Mouse (Mus musculus) kidney, embryonic 15.5 days (tissue): ENCODE measurements at regions not wholly inside any gene's neighbourhood (a gene's known extent, or its start where the extent isn't known, plus 50 kb on each side); places are given as distances from the start of the nearest gene placed in this dataset.

Experiments used
- ATAC-seq: fragments of 200-750 bp; cut with Nextera tagmentation; replicated peaks from 2 replicates; pipeline ENCODE4 v1.8.0; 2017; ENCODE audit warnings: moderate TSS enrichment; ENCODE audit not compliant: low FRiP score
- H3K27ac ChIP-seq: fragments of 300-500 bp; sonication (generic); 2 replicates; pipeline ENCODE4 v1.5.1; 2015; ENCODE audit warnings: mild to moderate bottlenecking, inconsistent platforms
- H3K27me3 ChIP-seq: fragments of 300-500 bp; sonication (generic); 2 replicates; pipeline ENCODE4 v1.6.1; 2015; ENCODE audit warnings: inconsistent platforms
- H3K36me3 ChIP-seq: fragments of 300-500 bp; sonication (generic); 2 replicates; pipeline ENCODE4 v1.6.1; 2015; ENCODE audit warnings: inconsistent platforms
- H3K4me1 ChIP-seq: fragments of 300-500 bp; sonication (generic); 2 replicates; pipeline ENCODE4 v1.6.1; 2015; ENCODE audit warnings: inconsistent platforms
- H3K4me2 ChIP-seq: fragments of 300-500 bp; sonication (generic); 2 replicates; pipeline ENCODE4 v1.6.1; 2015; ENCODE audit warnings: moderate library complexity, mild to moderate bottlenecking, inconsistent platforms
- H3K4me3 ChIP-seq: fragments of 300-500 bp; sonication (generic); replicated peaks from 2 replicates; pipeline ENCODE4 v1.5.1; 2015; ENCODE audit warnings: mild to moderate bottlenecking, inconsistent platforms
- H3K9ac ChIP-seq: fragments of 300-500 bp; sonication (generic); 2 replicates; pipeline ENCODE4 v1.6.1; 2015; ENCODE audit warnings: mild to moderate bottlenecking, inconsistent platforms
- H3K9me3 ChIP-seq: fragments of 300-500 bp; sonication (generic); replicated peaks from 2 replicates; pipeline ENCODE4 v1.6.1; 2016; ENCODE audit warnings: inconsistent platforms
- WGBS: fragments of 180-500 bp; shearing (Covaris S2); methylation state at CpG from one replicate; pipeline ENCODE4 v1.1.7; 2015; ENCODE audit warnings: mixed read lengths; 5-methylcytosine and 5-hydroxymethylcytosine counted together

DNA sequence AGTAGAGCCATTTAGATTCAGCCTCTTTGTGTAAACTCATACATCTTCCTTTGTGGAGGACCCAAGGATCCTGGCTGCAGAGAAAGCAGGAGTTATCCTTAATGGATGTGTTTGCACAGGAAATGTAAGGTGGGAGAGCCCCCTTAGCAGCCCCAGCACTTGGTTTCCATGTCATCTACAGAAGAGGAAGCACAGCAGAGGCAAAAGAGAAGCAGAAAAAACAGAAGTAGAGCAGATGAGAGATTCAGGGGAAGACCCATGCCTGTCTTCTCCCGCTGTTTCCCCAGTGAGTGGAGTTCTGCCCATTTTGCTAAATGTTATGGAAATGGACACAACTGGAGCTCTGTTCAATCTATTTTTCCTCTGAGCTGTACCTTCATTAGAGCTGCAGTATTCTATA, 57.8 kb upstream of the Dgkh start:
- no peaks in the 10 kb centered on the region for H3K27me3 ChIP-seq
- no peaks in the 10 kb centered on the region for H3K9me3 ChIP-seq
- H3K27ac ChIP-seq, result no peak overlapping the region
- no peaks in the 10 kb centered on the region for H3K4me1 ChIP-seq
- no peaks in the 10 kb centered on the region for H3K36me3 ChIP-seq
- no peak overlapping the region for H3K9ac ChIP-seq
- no peak overlapping the region for H3K4me2 ChIP-seq
- no peak overlapping the region for H3K4me3 ChIP-seq
- WGBS, result 100% methylated on average over 1 of the region's 1 CpGs
- no peak for ATAC-seq

DNA sequence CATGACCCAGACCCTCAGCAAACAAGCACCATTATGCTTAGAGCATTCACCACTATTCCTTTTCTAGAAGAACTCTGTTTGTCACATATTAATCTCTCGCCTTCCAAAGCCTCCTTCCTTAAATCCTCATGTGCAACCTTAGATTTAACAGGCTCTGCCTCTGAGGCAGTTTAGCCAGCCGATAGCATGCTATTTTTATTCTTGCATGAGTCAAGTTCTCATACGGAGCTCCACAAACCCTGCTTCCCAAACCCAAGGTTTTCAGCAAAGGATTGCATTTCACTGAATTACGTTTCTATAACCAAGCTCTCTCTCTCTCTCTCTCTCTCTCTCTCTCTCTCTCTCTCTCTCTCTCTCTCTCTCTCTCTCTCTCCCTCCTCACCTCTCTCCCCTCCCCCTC, 52.1 kb upstream of the Vwa8 start:
- no peaks in the 10 kb centered on the region for H3K36me3 ChIP-seq
- H3K27ac ChIP-seq, result no peak overlapping the region
- no peak overlapping the region for H3K9ac ChIP-seq
- H3K4me2 ChIP-seq, result no peak overlapping the region
- ATAC-seq, result no peak
- H3K4me1 ChIP-seq, result no peaks in the 10 kb centered on the region
- WGBS, result 55% methylated on average over 4 of the region's 4 CpGs
- no peak overlapping the region for H3K4me3 ChIP-seq
- no peaks in the 10 kb centered on the region for H3K9me3 ChIP-seq
- no peaks in the 10 kb centered on the region for H3K27me3 ChIP-seq

DNA sequence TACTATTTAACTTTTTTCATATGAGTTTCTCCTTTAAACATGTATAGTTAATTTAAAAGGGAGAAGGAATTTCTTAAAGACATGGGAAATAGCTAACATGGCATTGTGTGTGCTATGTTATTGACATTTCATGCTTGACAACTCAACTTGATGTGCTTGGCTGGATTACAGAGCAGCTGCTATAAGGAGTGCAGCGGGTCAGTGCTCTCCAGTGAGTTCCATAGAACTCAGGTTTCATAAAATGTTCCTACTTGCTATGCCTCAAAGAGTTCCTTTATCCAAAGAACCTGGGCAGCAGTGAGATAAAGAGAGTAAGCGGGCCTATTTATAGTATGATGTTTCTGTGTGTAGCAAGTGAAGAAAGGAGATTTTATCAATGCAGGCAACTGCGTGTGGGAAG, 50.4 kb upstream of the Vwa8 start:
- 42% methylated on average over 3 of the region's 3 CpGs for WGBS

More for the DNA sequence above, 50.4 kb upstream of the Vwa8 start:
- no peak overlapping the region for H3K4me2 ChIP-seq
- no peak overlapping the region for H3K9ac ChIP-seq
- H3K9me3 ChIP-seq, result no peaks in the 10 kb centered on the region
- H3K27ac ChIP-seq, result peak overlapping the region; percentile 51
- peaks cover 3% of the 10 kb centered on the region; the same call in 1 of the 2 replicates for H3K4me1 ChIP-seq
- H3K36me3 ChIP-seq, result no peaks in the 10 kb centered on the region
- peak; percentile 64 for ATAC-seq
- no peak overlapping the region for H3K4me3 ChIP-seq
- no peaks in the 10 kb centered on the region for H3K27me3 ChIP-seq
